Mouse (Mus musculus): Measurements from ENCODE around the gene Dip2b.

GRCm38 (mm10) chr15:100182526-100183280 is 144.2 kb downstream of the Dip2b start:
- TF ChIP-seq CTCF (IDR thresholded peaks at IDR 0.05; ENCODE audit: insufficient read depth, low read depth, low read length) (no peak), POLR2A (IDR thresholded peaks at IDR 0.05; ENCODE audit: insufficient read depth, low read depth, low read length) (no peak)

Data from olfactory bulb, adult 2 months (tissue).